Mouse (Mus musculus) layer of hippocampus, adult 9-10 months (tissue): ENCODE results near the gene Maml3.

Source experiments
- DNase-seq: peaks from one replicate; pipeline ENCODE4 v3.0.0; 2022; ENCODE audit warnings: low spot score

Maml3 gene

GRCm38 (mm10) chr3:51785796-51786195, 319.1 kb downstream of the Maml3 start:
- DNase-seq = no peak

- DNase-seq = no peak
Observed at GRCm38 (mm10) chr3:51782191-51782590, 322.7 kb downstream of the Maml3 start.

GRCm38 (mm10) chr3:51778738-51779592, 325.9 kb downstream of the Maml3 start:
- DNase-seq = no peak

GRCm38 (mm10) chr3:51778179-51778578, 326.7 kb downstream of the Maml3 start:
- DNase-seq = no peak

GRCm38 (mm10) chr3:51776018-51776611, 328.8 kb downstream of the Maml3 start:
- no peak for DNase-seq

- no peak for DNase-seq
Observed at GRCm38 (mm10) chr3:51773587-51773986, 331.3 kb downstream of the Maml3 start.

GRCm38 (mm10) chr3:51771839-51772630, 332.8 kb downstream of the Maml3 start:
- DNase-seq = no peak

- DNase-seq = no peak
Observed at GRCm38 (mm10) chr3:51769196-51769595, 335.7 kb downstream of the Maml3 start.

GRCm38 (mm10) chr3:51765220-51765923, 339.5 kb downstream of the Maml3 start:
- no peak for DNase-seq

GRCm38 (mm10) chr3:51764175-51764574, 340.7 kb downstream of the Maml3 start:
- no peak for DNase-seq

GRCm38 (mm10) chr3:51762900-51763299, 342.0 kb downstream of the Maml3 start:
- no peak for DNase-seq

GRCm38 (mm10) chr3:51759534-51759933, 345.3 kb downstream of the Maml3 start:
- no peak for DNase-seq

- DNase-seq = no peak
Observed at GRCm38 (mm10) chr3:51757032-51757431, 347.8 kb downstream of the Maml3 start.

GRCm38 (mm10) chr3:51756283-51756682, 348.6 kb downstream of the Maml3 start:
- DNase-seq = no peak

- no peak for DNase-seq
Observed at GRCm38 (mm10) chr3:51753262-51753661, 351.6 kb downstream of the Maml3 start.

- DNase-seq = no peak
Observed at GRCm38 (mm10) chr3:51751440-51751839, 353.4 kb downstream of the Maml3 start.

GRCm38 (mm10) chr3:51749812-51750481, 354.9 kb downstream of the Maml3 start:
- DNase-seq = no peak

GRCm38 (mm10) chr3:51749421-51749811, 355.5 kb downstream of the Maml3 start:
- no peak for DNase-seq

GRCm38 (mm10) chr3:51748436-51749376, 356.2 kb downstream of the Maml3 start:
- no peak for DNase-seq

- DNase-seq = no peak
Observed at GRCm38 (mm10) chr3:51746816-51747215, 358.1 kb downstream of the Maml3 start.
